Mouse (Mus musculus) MEL (cell line): ENCODE results near the gene Fam136a. TPM values are rescaled to one million over a fixed set of nuclear protein-coding genes. Genes with fewer than 3 reads are reported as not detected.
A peak's percentile ranks its signal among the peaks of the same experiment; 100 is the strongest.

Source experiments
- DNase-seq: peaks from one replicate; pipeline ENCODE4 v3.0.0; 2011; ENCODE audit warnings: low read depth, low spot score
- H3K27ac ChIP-seq: 2 replicates; pipeline ENCODE4 v1.5.1; 2012; ENCODE audit warnings: low read depth, mild to moderate bottlenecking, control low read depth, low read length, moderate library complexity; ENCODE audit not compliant: control insufficient read depth
- H3K27me3 ChIP-seq, 2 experiments: fragments of 150-350 bp in 1 of 2; sonication (generic) in 1 of 2; 2 replicates each; pipeline ENCODE4 v1.6.1; 2012; ENCODE audit warnings: low read length in 2 of 2, mild to moderate bottlenecking in 2 of 2, improper control_type of control experiment in 1 of 2, moderate library complexity in 1 of 2; ENCODE audit not compliant: insufficient read depth in 2 of 2, control insufficient read depth in 1 of 2
- H3K36me3 ChIP-seq, 2 experiments: 2 replicates each; pipeline ENCODE4 v1.6.1; 2012 to 2014; ENCODE audit warnings: low read length in 2 of 2, improper control_type of control experiment in 1 of 2, inconsistent platforms in 1 of 2, mild to moderate bottlenecking in 1 of 2; ENCODE audit not compliant: insufficient read depth in 2 of 2, control insufficient read depth in 1 of 2
- H3K4me1 ChIP-seq, 2 experiments: fragments of 150-350 bp in 1 of 2; sonication (generic) in 1 of 2; 2 replicates each; pipeline ENCODE4 v1.6.1; 2012; ENCODE audit warnings: low read length in 2 of 2, improper control_type of control experiment in 1 of 2, mild to moderate bottlenecking in 1 of 2; ENCODE audit not compliant: insufficient read depth in 2 of 2, control insufficient read depth in 1 of 2
- H3K4me3 ChIP-seq, 2 experiments: fragments of 150-350 bp in 1 of 2; sonication (generic) in 1 of 2; 2 replicates each; pipeline ENCODE4 v1.5.1; 2012; ENCODE audit warnings: low read depth in 2 of 2, low read length in 2 of 2, mild to moderate bottlenecking in 2 of 2, moderate library complexity in 2 of 2, control low read depth in 1 of 2, improper control_type of control experiment in 1 of 2; ENCODE audit not compliant: control insufficient read depth in 1 of 2, insufficient read depth in 1 of 2
- H3K79me2 ChIP-seq: 2 replicates; pipeline ENCODE4 v1.6.1; 2012; ENCODE audit warnings: mild to moderate bottlenecking, low read length, moderate library complexity; ENCODE audit not compliant: control insufficient read depth, poor library complexity, insufficient read depth
- H3K9ac ChIP-seq: 2 replicates; pipeline ENCODE4 v1.6.1; 2012; ENCODE audit warnings: low read depth, mild to moderate bottlenecking, control low read depth, low read length, moderate library complexity; ENCODE audit not compliant: control insufficient read depth, poor library complexity, severe bottlenecking
- H3K9me3 ChIP-seq: fragments of 150-350 bp; sonication (generic); replicated peaks from 2 replicates; pipeline ENCODE4 v1.6.1; 2012; ENCODE audit warnings: mild to moderate bottlenecking, low read length, improper control_type of control experiment, moderate library complexity; ENCODE audit not compliant: insufficient read depth
- CHD2 ChIP-seq: IDR thresholded peaks from 2 replicates; pipeline ENCODE4 v1.6.1; 2011; ENCODE audit warnings: low read length, improper control_type of control experiment
- CTCF ChIP-seq, 3 experiments: IDR thresholded peaks in 2 of 3; conservative IDR thresholded peaks in 1 of 3; 2 replicates each; pipeline ENCODE4 v1.5.1; 2011 to 2012; ENCODE audit warnings: low read length in 3 of 3, low read depth in 2 of 3, mild to moderate bottlenecking in 2 of 3, improper control_type of control experiment in 1 of 3, inconsistent platforms in 1 of 3, mixed read lengths in 1 of 3, moderate library complexity in 1 of 3; ENCODE audit not compliant: control insufficient read depth in 1 of 3, insufficient read depth in 1 of 3, poor library complexity in 1 of 3, severe bottlenecking in 1 of 3
- ETS1 ChIP-seq: IDR thresholded peaks from 2 replicates; pipeline ENCODE4 v1.6.1; 2012; ENCODE audit warnings: low read depth, mild to moderate bottlenecking, inconsistent platforms, low read length, improper control_type of control experiment, moderate library complexity
- JUND ChIP-seq: IDR thresholded peaks from 2 replicates; pipeline ENCODE4 v1.6.1; 2011; ENCODE audit warnings: low read depth, mild to moderate bottlenecking, improper control_type of control experiment, low read length
- MAFK ChIP-seq: IDR thresholded peaks from 2 replicates; pipeline ENCODE4 v1.6.1; 2011; ENCODE audit warnings: low read depth, mild to moderate bottlenecking, low read length, improper control_type of control experiment, borderline replicate concordance
- MAX ChIP-seq: IDR thresholded peaks from 2 replicates; pipeline ENCODE4 v1.6.1; 2011; ENCODE audit warnings: low read length, improper control_type of control experiment
- MAZ ChIP-seq: IDR thresholded peaks from 2 replicates; pipeline ENCODE4 v1.6.1; 2012; ENCODE audit warnings: low read depth, mild to moderate bottlenecking, inconsistent platforms, low read length, improper control_type of control experiment
- RAD21 ChIP-seq: IDR thresholded peaks from 2 replicates; pipeline ENCODE4 v1.6.1; 2011; ENCODE audit warnings: mild to moderate bottlenecking, low read depth, low read length, improper control_type of control experiment
- SIN3A ChIP-seq: IDR thresholded peaks from 2 replicates; pipeline ENCODE4 v1.6.1; 2012; ENCODE audit warnings: low read length, improper control_type of control experiment, inconsistent platforms
- SMC3 ChIP-seq: IDR thresholded peaks from 2 replicates; pipeline ENCODE4 v1.6.1; 2011; ENCODE audit warnings: low read depth, low read length, improper control_type of control experiment
- TCF12 ChIP-seq: IDR thresholded peaks from 2 replicates; pipeline ENCODE4 v1.6.1; 2014; ENCODE audit warnings: low read depth, mild to moderate bottlenecking, inconsistent platforms, low read length, improper control_type of control experiment, moderate library complexity
- USF2 ChIP-seq, 2 experiments: IDR thresholded peaks; 2 replicates each; pipeline ENCODE4 v1.6.1; 2011 to 2012; ENCODE audit warnings: improper control_type of control experiment in 2 of 2, low read length in 2 of 2, borderline replicate concordance in 1 of 2, inconsistent platforms in 1 of 2, low read depth in 1 of 2, mild to moderate bottlenecking in 1 of 2; ENCODE audit not compliant: insufficient read depth in 1 of 2
- ZC3H11A ChIP-seq: IDR thresholded peaks from 2 replicates; pipeline ENCODE4 v1.6.1; 2012; ENCODE audit warnings: low read depth, mild to moderate bottlenecking, inconsistent platforms, low read length, improper control_type of control experiment
- ZNF384 ChIP-seq: IDR thresholded peaks from 2 replicates; pipeline ENCODE4 v1.6.1; 2012; ENCODE audit warnings: low read depth, mild to moderate bottlenecking, inconsistent platforms, low read length, improper control_type of control experiment
- polyA plus RNA-seq, 2 experiments: library from polyadenylated mRNA; stranded (reverse) in 1 of 2; unstranded in 1 of 2; fragments of >175 nt in 1 of 2; fragments of >200 nt in 1 of 2; gene quantifications; 2 replicates each; pipeline versions ENCODE4 v1.2.1 to v1.2.4; 2012; ENCODE audit warnings: low replicate concordance in 2 of 2, low read depth in 1 of 2; ENCODE audit not compliant: insufficient read length in 2 of 2, insufficient read depth in 1 of 2, missing spikeins in 1 of 2
- total RNA-seq: library from RNA; depleted of rRNA; stranded (reverse); fragments of 300-350 nt; gene quantifications from 2 replicates; pipeline ENCODE4 v1.2.3, GENCODE M21; 2012

The Fam136a gene
- total and polyA plus RNA-seq, 3 experiments, result 53.0 to 89.2 TPM; not detected in 1

GRCm38 (mm10) chr6:86346063-86346462 is 19.4 kb upstream of the Fam136a start:
- Histone ChIP-seq H3K27me3 (no peaks in the 10 kb centered on the region; a peak in 1 of 4 replicates), H3K4me1 (no peaks in the 10 kb centered on the region), H3K79me2 (no peaks in the 10 kb centered on the region), H3K9ac (no peak overlapping the region), H3K27ac (no peak overlapping the region), H3K4me3 (no peak overlapping the region), H3K36me3 (no peaks in the 10 kb centered on the region), H3K9me3 (no peaks in the 10 kb centered on the region)
- TF ChIP-seq MAZ (no peak), MAX (no peak), MAFK (no peak), CHD2 (no peak), ZNF384 (no peak), USF2 (IDR thresholded peaks at IDR 0.05; ENCODE audit: borderline replicate concordance in 1 of 2, insufficient read depth in 1 of 2, low read depth in 1 of 2, low read length in 2 of 2) (no peak), ETS1 (no peak), TCF12 (no peak), CTCF (IDR thresholded peaks at IDR 0.05 in 2 of 3, conservative IDR thresholded peaks at IDR 0.05 in 1 of 3; ENCODE audit: control insufficient read depth in 1 of 3, insufficient read depth in 1 of 3, low read depth in 2 of 3, low read length in 3 of 3, poor library complexity in 1 of 3, severe bottlenecking in 1 of 3) (no peak), SIN3A (no peak)
- DNase-seq, result no peak

- Histone ChIP-seq H3K9me3 (no peaks in the 10 kb centered on the region), H3K36me3 (no peaks in the 10 kb centered on the region), H3K79me2 (no peaks in the 10 kb centered on the region), H3K27me3 (peaks cover 4% of the 10 kb centered on the region in 2 experiments), H3K9ac (no peak overlapping the region), H3K4me1 (no peaks in the 10 kb centered on the region), H3K4me3 (no peak overlapping the region), H3K27ac (no peak overlapping the region)
- DNase-seq, result peak; percentile 61
- TF ChIP-seq SMC3, result peak; percentile 62
- TF ChIP-seq RAD21, result peak; percentile 73
- TF ChIP-seq ETS1, result no peak
- TF ChIP-seq ZC3H11A, result peak; percentile 35
- TF ChIP-seq CTCF (IDR thresholded peaks at IDR 0.05 in 2 of 3, conservative IDR thresholded peaks at IDR 0.05 in 1 of 3; ENCODE audit: control insufficient read depth in 1 of 3, insufficient read depth in 1 of 3, low read depth in 2 of 3, low read length in 3 of 3, poor library complexity in 1 of 3, severe bottlenecking in 1 of 3), result peak; percentile 34 to 71 (median 49)
- no peak for TF ChIP-seq CHD2
- no peak for TF ChIP-seq TCF12
Observed at GRCm38 (mm10) chr6:86349257-86349656, 16.2 kb upstream of the Fam136a start.

GRCm38 (mm10) chr6:86354948-86355347 is 10.5 kb upstream of the Fam136a start:
- H3K4me3 ChIP-seq, result no peak overlapping the region
- H3K27me3 ChIP-seq, result peaks cover 4% of the 10 kb centered on the region in 2 experiments
- no peak overlapping the region for H3K27ac ChIP-seq
- peak; percentile 27 for DNase-seq
- no peak overlapping the region for H3K9ac ChIP-seq
- no peaks in the 10 kb centered on the region for H3K36me3 ChIP-seq
- H3K79me2 ChIP-seq, result no peaks in the 10 kb centered on the region
- H3K9me3 ChIP-seq, result no peaks in the 10 kb centered on the region
- H3K4me1 ChIP-seq, result peaks cover 0 to 2% of the 10 kb centered on the region in 2 experiments; a peak in 1 of 4 replicates
- no peak for TF ChIP-seq JUND
- peak in 2 of 3 experiments; percentile 21 to 45; a peak in 3 of 6 replicates for TF ChIP-seq CTCF (IDR thresholded peaks at IDR 0.05 in 2 of 3, conservative IDR thresholded peaks at IDR 0.05 in 1 of 3; ENCODE audit: control insufficient read depth in 1 of 3, insufficient read depth in 1 of 3, low read depth in 2 of 3, low read length in 3 of 3, poor library complexity in 1 of 3, severe bottlenecking in 1 of 3)
- TF ChIP-seq SMC3, result peak; percentile 33
